Mouse (Mus musculus) spleen, adult 2 months (tissue): ENCODE results near the gene Nck1. TPM values are rescaled to one million over a fixed set of nuclear protein-coding genes. Genes with fewer than 3 reads are reported as not detected.

Experiments used
- DNase-seq, 2 experiments: peaks; one replicate each; pipeline versions ENCODE4 v3.0.0 to v3.0.0-alpha.2; 2012 to 2021; ENCODE audit warnings: low spot score in 2 of 2, low read depth in 1 of 2
- H3K27ac ChIP-seq: fragments of 200-500 bp; 2 replicates; pipeline ENCODE4 v1.5.1; 2012; ENCODE audit warnings: low read length, inconsistent platforms; ENCODE audit not compliant: insufficient read depth
- H3K27me3 ChIP-seq: fragments of 200-500 bp; 2 replicates; pipeline ENCODE4 v1.6.1; 2012; ENCODE audit warnings: mild to moderate bottlenecking, moderate library complexity, low read length, inconsistent platforms; ENCODE audit not compliant: control insufficient read depth, insufficient read depth
- H3K36me3 ChIP-seq: fragments of 200-500 bp; 2 replicates; pipeline ENCODE4 v1.6.1; 2012; ENCODE audit warnings: mild to moderate bottlenecking, low read length, inconsistent platforms; ENCODE audit not compliant: control insufficient read depth, insufficient read depth
- H3K4me1 ChIP-seq: fragments of 200-500 bp; 2 replicates; pipeline ENCODE4 v1.6.1; 2011; ENCODE audit warnings: inconsistent platforms; ENCODE audit not compliant: control insufficient read depth, insufficient read depth, insufficient read length
- H3K4me3 ChIP-seq: fragments of 200-500 bp; 2 replicates; pipeline ENCODE4 v1.5.1; 2011; ENCODE audit warnings: mild to moderate bottlenecking, inconsistent platforms; ENCODE audit not compliant: insufficient read depth, insufficient read length; ENCODE audit errors: extremely low read depth
- CTCF ChIP-seq: fragments of 200-500 bp; IDR thresholded peaks from 2 replicates; pipeline ENCODE4 v1.5.1; 2011; ENCODE audit warnings: mild to moderate bottlenecking, inconsistent platforms; ENCODE audit not compliant: insufficient read depth, insufficient read length, insufficient replicate concordance; ENCODE audit errors: extremely low read depth
- POLR2A ChIP-seq: fragments of 200-500 bp; IDR thresholded peaks from 2 replicates; pipeline ENCODE4 v1.6.1; 2011; ENCODE audit warnings: low read depth, low read length, inconsistent platforms
- WGBS: fragments of 180-500 bp; shearing (Covaris S2); methylation state at CpG from one replicate; pipeline ENCODE4 v1.1.7; 2018; 5-methylcytosine and 5-hydroxymethylcytosine counted together
- polyA plus RNA-seq: library from polyadenylated mRNA; depleted of rRNA; stranded (reverse); fragments of >200 nt; gene quantifications from 2 replicates; pipeline ENCODE4 v1.2.3, GENCODE M21; 2012

The Nck1 gene
- polyA plus RNA-seq, 1 experiment = 2.2 TPM

GRCm38 (mm10) chr9:100486431-100486830 lies 59.5 kb downstream of the Nck1 start, which contains the start of gene Il20rb:
Gene Il20rb (minus strand): TSS chr9:100486788.
- Histone ChIP-seq H3K4me3 (no peak within 1 kb of the TSS), H3K27me3 (no peaks in the 10 kb centered on the region), H3K4me1 (no peaks in the 10 kb centered on the region), H3K27ac (no peak within 1 kb of the TSS), H3K36me3 (0 out of 2 replicates have a peak, but pooled peaks cover 2% of the 10 kb centered on the region)
- WGBS = 93% methylated on average over 5 of the region's 5 CpGs
- no peak for TF ChIP-seq POLR2A
- no peak for TF ChIP-seq CTCF
- DNase-seq = no peak

- DNase-seq = no peak
- 82% methylated on average over 5 of the region's 5 CpGs for WGBS
- H3K36me3 ChIP-seq = 0 out of 2 replicates have a peak, but pooled peaks cover 2% of the 10 kb centered on the region
- no peak overlapping the region for H3K27ac ChIP-seq
- no peak for TF ChIP-seq CTCF
- no peak for TF ChIP-seq POLR2A
- no peaks in the 10 kb centered on the region for H3K4me1 ChIP-seq
- H3K4me3 ChIP-seq = no peak overlapping the region
- H3K27me3 ChIP-seq = no peaks in the 10 kb centered on the region
Observed at GRCm38 (mm10) chr9:100483318-100483717, 62.6 kb downstream of the Nck1 start.

GRCm38 (mm10) chr9:100481626-100482025 lies 64.3 kb downstream of the Nck1 start:
- 84% methylated on average over 6 of the region's 6 CpGs for WGBS
- H3K4me3 ChIP-seq = no peak overlapping the region
- 0 out of 2 replicates have a peak, but pooled peaks cover under 1% of the 10 kb centered on the region for H3K36me3 ChIP-seq
- TF ChIP-seq POLR2A (no peak), CTCF (no peak)
- DNase-seq = no peak
- H3K27ac ChIP-seq = no peak overlapping the region
- H3K27me3 ChIP-seq = no peaks in the 10 kb centered on the region
- H3K4me1 ChIP-seq = no peaks in the 10 kb centered on the region

GRCm38 (mm10) chr9:100474056-100474455 lies 71.9 kb downstream of the Nck1 start:
- Histone ChIP-seq H3K4me1 (no peaks in the 10 kb centered on the region), H3K27me3 (no peaks in the 10 kb centered on the region), H3K27ac (no peak overlapping the region), H3K4me3 (no peak overlapping the region), H3K36me3 (no peaks in the 10 kb centered on the region)
- no peak for DNase-seq
- 73% methylated on average over 1 of the region's 1 CpGs for whole genome bisulfite sequencing
- TF ChIP-seq POLR2A (no peak), CTCF (no peak)

- Histone ChIP-seq H3K27me3 (no peaks in the 10 kb centered on the region), H3K4me3 (no peak overlapping the region), H3K4me1 (no peaks in the 10 kb centered on the region), H3K36me3 (no peaks in the 10 kb centered on the region), H3K27ac (no peak overlapping the region)
- DNase-seq = no peak
- 78% methylated on average over 6 of the region's 6 CpGs for WGBS
- TF ChIP-seq POLR2A (no peak), CTCF (no peak)
Observed at GRCm38 (mm10) chr9:100473361-100473760, 72.6 kb downstream of the Nck1 start.

GRCm38 (mm10) chr9:100472931-100473330 lies 73.0 kb downstream of the Nck1 start:
- no peak for DNase-seq
- Histone ChIP-seq H3K4me1 (no peaks in the 10 kb centered on the region), H3K36me3 (no peaks in the 10 kb centered on the region), H3K27me3 (no peaks in the 10 kb centered on the region), H3K27ac (no peak overlapping the region), H3K4me3 (no peak overlapping the region)
- WGBS = 94% methylated on average over 8 of the region's 8 CpGs
- TF ChIP-seq CTCF (no peak), POLR2A (no peak)

GRCm38 (mm10) chr9:100471605-100471953 lies 74.4 kb downstream of the Nck1 start:
- WGBS = 74% methylated on average over 4 of the region's 4 CpGs
- Histone ChIP-seq H3K4me1 (no peaks in the 10 kb centered on the region), H3K36me3 (no peaks in the 10 kb centered on the region)

More at GRCm38 (mm10) chr9:100471605-100471953, 74.4 kb downstream of the Nck1 start:
- no peak overlapping the region for H3K27ac ChIP-seq
- H3K4me3 ChIP-seq = no peak overlapping the region
- no peak for DNase-seq
- H3K27me3 ChIP-seq = no peaks in the 10 kb centered on the region
- TF ChIP-seq CTCF (no peak), POLR2A (no peak)
